Mouse (Mus musculus): Measurements from ENCODE around the gene Tcstv1. TPM values are rescaled to one million over a fixed set of nuclear protein-coding genes. Genes with fewer than 3 reads are reported as not detected.
"Not testable (repeated sequence)": the region's sequence is repeated elsewhere in the genome, so short reads cannot be mapped to it uniquely, and the experiment has no call there.

Gene Tcstv1
- total RNA-seq (2021), result not detected
- long read RNA-seq, experiment 1, result 0 reads
- long read RNA-seq, experiment 2, result 0 reads

- DNase-seq, result not testable (repeated sequence)
These were observed at the start of gene Tcstv1 for GRCm38 (mm10) chr13:119894685-119895084. Gene Tcstv1, minus strand, starts transcription at chr13:119894785.

- not testable (repeated sequence) for DNase-seq
These were observed 34.6 kb upstream of the Tcstv1 start, which contains the start of gene Gm21761 for GRCm38 (mm10) chr13:119929172-119929571. Gene Gm21761, minus strand, starts transcription at chr13:119929272.

GRCm38 (mm10) chr13:119924597-119925340 is 30.2 kb upstream of the Tcstv1 start:
- not testable (repeated sequence) for DNase-seq

GRCm38 (mm10) chr13:119916966-119917722 is 22.6 kb upstream of the Tcstv1 start:
- DNase-seq, result not testable (repeated sequence)

GRCm38 (mm10) chr13:119916449-119916848 is 21.9 kb upstream of the Tcstv1 start:
- not testable (repeated sequence) for DNase-seq

- not testable (repeated sequence) for DNase-seq
These were observed 4.0 kb upstream of the Tcstv1 start for GRCm38 (mm10) chr13:119898549-119898948.

- not testable (repeated sequence) for DNase-seq
These were observed 7.7 kb downstream of the Tcstv1 start for GRCm38 (mm10) chr13:119886896-119887295.

GRCm38 (mm10) chr13:119864395-119864999 is 30.1 kb downstream of the Tcstv1 start:
- DNase-seq, result not testable (repeated sequence)

GRCm38 (mm10) chr13:119862399-119862798 is 32.2 kb downstream of the Tcstv1 start:
- not testable (repeated sequence) for DNase-seq

Other genes with a start within 250 kb of the Tcstv1 start
- 10 to 100 TPM; 30.7 to 30.9 TPM for gene Hmgcs1, start 204.4 kb downstream of the Tcstv1 start, total RNA-seq (2021)
- gene Nim1k, start 138.9 kb downstream of the Tcstv1 start, total RNA-seq (2021), result 1 to 10 TPM; 1.1 to 1.3 TPM
- gene Zfp131, start 103.9 kb downstream of the Tcstv1 start, total RNA-seq (2021), result 10 to 100 TPM; 17.4 to 18.4 TPM
- gene AF067063, start 64.6 kb downstream of the Tcstv1 start, total RNA-seq (2021), result not detected
- gene D13Ertd608e, start 58.8 kb downstream of the Tcstv1 start, total RNA-seq (2021), result not detected
- gene Gm21761, start 34.5 kb upstream of the Tcstv1 start, total RNA-seq (2021), result not detected
- not detected for gene B020031M17Rik, start 56.0 kb upstream of the Tcstv1 start, total RNA-seq (2021)
- gene Gm36079, start 132.2 kb upstream of the Tcstv1 start, total RNA-seq (2021), result not detected
- under 1 TPM in 1 of 2 experiments, not detected in 1; 0.16 TPM for gene Gm21188, start 157.4 kb upstream of the Tcstv1 start, total RNA-seq (2021)
- gene Gm20767, start 245.5 kb upstream of the Tcstv1 start, total RNA-seq (2021), result not detected

Data from gastrocnemius, postnatal 25 days (tissue).